Mouse (Mus musculus) MEL (cell line): ENCODE data around the gene Notch4.

Experiments used
- EP300 ChIP-seq, 2 experiments: IDR thresholded peaks; 2 replicates each; pipeline ENCODE4 v1.6.1; 2011; ENCODE audit warnings: improper control_type of control experiment in 2 of 2, low read length in 2 of 2, low read depth in 1 of 2, mild to moderate bottlenecking in 1 of 2
- GATA1 ChIP-seq: IDR thresholded peaks from 2 replicates; pipeline ENCODE4 v1.6.1; 2011; ENCODE audit warnings: low read depth, low read length, improper control_type of control experiment
- KAT2A ChIP-seq: conservative IDR thresholded peaks from 2 replicates; pipeline ENCODE4 v1.6.1; 2012; ENCODE audit warnings: low read depth, low read length, improper control_type of control experiment, inconsistent platforms
- SMC3 ChIP-seq: IDR thresholded peaks from 2 replicates; pipeline ENCODE4 v1.6.1; 2011; ENCODE audit warnings: low read depth, low read length, improper control_type of control experiment

GRCm38 (mm10) chr17:34576577-34576976 lies 12.5 kb downstream of the Notch4 start:
- TF ChIP-seq KAT2A (no peak), SMC3 (no peak), EP300 (IDR thresholded peaks at IDR 0.05; ENCODE audit: low read depth in 1 of 2, low read length in 2 of 2) (no peak), GATA1 (no peak)
